Mouse (Mus musculus): ENCODE measurements around the gene Camsap1. TPM values are rescaled to one million over a fixed set of nuclear protein-coding genes. Genes with fewer than 3 reads are reported as not detected.

The Camsap1 gene
- polyA plus RNA-seq, 1 experiment from 2014 or later = 4.1 TPM

DNA sequence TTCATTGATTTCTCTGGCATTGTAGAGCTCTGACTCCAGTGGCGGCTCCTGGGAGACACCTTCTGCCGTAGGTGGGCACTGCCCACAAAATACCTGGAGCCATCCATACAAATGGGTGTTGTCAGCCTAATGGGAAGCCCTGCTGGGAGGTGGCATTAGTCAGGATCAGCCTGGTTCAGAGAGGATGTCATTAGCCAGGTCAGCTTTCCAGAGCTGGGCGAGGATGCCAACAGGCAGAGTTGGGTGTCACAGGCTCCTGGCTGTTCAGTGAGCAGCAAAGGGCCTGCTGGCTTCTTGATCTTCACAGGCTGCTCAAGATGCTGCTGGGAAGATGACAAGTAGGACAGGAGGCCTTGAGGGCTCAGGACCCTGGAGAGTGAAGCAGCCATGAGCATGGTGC is 98.3 kb downstream of the Camsap1 start:
- ATAC-seq (ENCODE audit: low read depth) (no peak), DNase-seq (no peak)
- no peaks in the 10 kb centered on the region for H3K36me3 ChIP-seq
- WGBS (ENCODE audit: insufficient replicate concordance) = 69% methylated on average over 3 of the region's 3 CpGs
- H3K27me3 ChIP-seq = peaks cover 9% of the 10 kb centered on the region; the same call in 1 of the 2 replicates
- H3K9me3 ChIP-seq (replicated peaks) = no peaks in the 10 kb centered on the region
- no peak overlapping the region for H3K4me2 ChIP-seq
- H3K27ac ChIP-seq = no peak overlapping the region
- H3K9ac ChIP-seq = no peak overlapping the region
- no peak overlapping the region for H3K4me3 ChIP-seq (replicated peaks)
- peaks cover 14% of the 10 kb centered on the region for H3K4me1 ChIP-seq (replicated peaks)

DNA sequence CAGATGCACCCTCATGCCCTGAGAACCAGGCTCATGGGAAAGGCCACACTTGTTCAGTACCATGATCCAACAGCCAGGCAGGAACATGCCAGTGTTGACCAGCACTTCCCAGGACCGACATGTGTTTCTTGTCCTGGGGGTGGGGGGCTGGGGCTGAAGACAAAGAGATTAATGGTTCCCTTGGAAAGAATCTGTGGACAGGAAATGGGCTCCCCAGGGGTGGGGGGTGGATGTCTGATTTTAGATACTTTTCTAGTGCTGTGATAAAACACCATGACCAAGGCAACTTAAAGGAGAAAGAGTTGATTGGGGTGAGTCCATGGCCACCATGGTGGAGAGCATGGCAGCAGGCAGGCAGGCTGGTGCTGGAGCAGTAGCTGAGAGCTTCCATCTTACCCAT is 100.8 kb downstream of the Camsap1 start:
- Histone ChIP-seq H3K4me3 (replicated peaks) (no peak overlapping the region), H3K4me2 (no peak overlapping the region), H3K9ac (no peak overlapping the region), H3K27me3 (peaks cover 34% of the 10 kb centered on the region), H3K27ac (no peak overlapping the region), H3K36me3 (no peaks in the 10 kb centered on the region), H3K9me3 (replicated peaks) (no peaks in the 10 kb centered on the region), H3K4me1 (replicated peaks) (peaks cover 6% of the 10 kb centered on the region)
- 16% methylated on average over 1 of the region's 1 CpGs for WGBS (ENCODE audit: insufficient replicate concordance)
- ATAC-seq (ENCODE audit: low read depth) = no peak
- no peak for DNase-seq

DNA sequence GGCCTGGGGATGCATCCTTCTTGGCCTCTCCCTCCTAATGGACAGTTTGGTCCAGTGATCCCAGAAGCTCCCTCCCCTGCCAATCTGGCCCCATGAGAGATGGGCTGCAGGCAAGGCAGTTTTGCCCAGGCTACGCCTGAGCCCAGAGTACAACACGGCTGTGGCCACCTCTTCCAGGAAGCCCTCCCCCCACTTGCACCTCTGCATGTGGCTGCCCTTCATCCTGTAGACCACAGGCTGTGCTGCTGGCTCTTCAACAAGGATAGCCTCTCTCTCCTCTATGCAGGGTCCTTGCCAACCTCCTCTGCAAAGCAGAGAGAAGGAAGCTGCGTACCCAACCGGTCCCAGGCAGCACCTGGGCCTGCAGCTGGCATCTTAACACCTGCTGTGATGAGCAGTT is 104.0 kb downstream of the Camsap1 start:
- 46% methylated on average over 4 of the region's 4 CpGs for WGBS (ENCODE audit: insufficient replicate concordance)
- H3K27me3 ChIP-seq = peaks cover 55% of the 10 kb centered on the region
- H3K9me3 ChIP-seq (replicated peaks) = no peaks in the 10 kb centered on the region
- no peak overlapping the region for H3K4me3 ChIP-seq (replicated peaks)
- no peaks in the 10 kb centered on the region for H3K4me1 ChIP-seq (replicated peaks)
- DNase-seq (no peak), ATAC-seq (ENCODE audit: low read depth) (no peak)
- no peaks in the 10 kb centered on the region for H3K36me3 ChIP-seq
- H3K9ac ChIP-seq = no peak overlapping the region
- no peak overlapping the region for H3K4me2 ChIP-seq
- H3K27ac ChIP-seq = no peak overlapping the region

DNA sequence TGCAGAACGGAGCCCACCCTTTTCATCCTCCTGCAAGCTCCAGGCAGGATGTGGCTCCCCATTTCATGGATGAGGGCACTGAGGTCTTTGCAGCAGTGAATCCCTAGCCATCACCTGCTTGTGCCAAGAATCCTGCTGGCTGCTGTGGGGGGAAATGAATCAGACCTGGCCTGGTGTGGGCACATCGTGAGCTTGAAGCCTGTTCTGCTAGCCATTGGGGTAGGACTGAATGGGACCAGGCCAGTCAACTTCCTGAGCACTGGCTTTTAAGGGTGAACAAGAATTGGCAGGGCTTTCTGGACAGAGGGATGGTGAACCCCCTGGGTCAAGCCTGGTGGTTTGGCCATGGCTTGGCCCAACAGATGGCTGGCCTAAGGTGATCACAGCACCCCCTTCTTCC is 104.6 kb downstream of the Camsap1 start:
- H3K4me2 ChIP-seq = no peak overlapping the region
- H3K36me3 ChIP-seq = no peaks in the 10 kb centered on the region
- no peak for ATAC-seq (ENCODE audit: low read depth)

DNA sequence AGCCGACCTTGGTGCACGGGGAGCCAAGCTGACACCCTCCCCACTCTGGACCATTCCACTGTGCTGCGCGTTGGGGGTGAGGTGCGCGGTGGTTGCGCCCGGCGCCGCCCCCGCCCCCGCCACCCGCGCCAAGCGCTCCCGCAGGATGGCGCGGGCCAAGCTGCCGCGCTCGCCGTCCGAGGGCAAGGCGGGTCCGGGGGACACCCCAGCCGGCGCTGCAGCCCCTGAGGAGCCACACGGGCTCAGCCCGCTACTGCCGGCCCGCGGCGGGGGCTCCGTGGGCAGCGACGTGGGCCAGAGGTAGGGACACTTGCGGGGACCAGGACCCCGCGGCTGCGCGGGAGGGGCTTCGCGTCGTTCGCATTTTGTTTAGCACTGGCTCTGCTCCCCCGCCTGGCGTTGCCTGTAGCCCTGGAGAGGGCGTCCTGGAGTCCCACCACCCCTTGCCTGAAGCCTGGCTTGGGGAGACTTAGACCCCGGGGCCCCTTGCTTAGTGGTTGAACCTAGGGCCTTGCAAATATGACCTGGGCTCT is 105.3 kb downstream of the Camsap1 start:
- peaks cover 51% of the 10 kb centered on the region for H3K27me3 ChIP-seq
- H3K4me3 ChIP-seq (replicated peaks) = no peak overlapping the region

More for the DNA sequence above, 104.6 kb downstream of the Camsap1 start:
- H3K9me3 ChIP-seq (replicated peaks) = no peaks in the 10 kb centered on the region
- H3K9ac ChIP-seq = no peak overlapping the region
- H3K4me1 ChIP-seq (replicated peaks) = no peaks in the 10 kb centered on the region
- peaks cover 51% of the 10 kb centered on the region for H3K27me3 ChIP-seq
- no peak overlapping the region for H3K27ac ChIP-seq
- H3K4me3 ChIP-seq (replicated peaks) = no peak overlapping the region
- 59% methylated on average over 2 of the region's 2 CpGs for WGBS (ENCODE audit: insufficient replicate concordance)
- no peak for DNase-seq

DNA sequence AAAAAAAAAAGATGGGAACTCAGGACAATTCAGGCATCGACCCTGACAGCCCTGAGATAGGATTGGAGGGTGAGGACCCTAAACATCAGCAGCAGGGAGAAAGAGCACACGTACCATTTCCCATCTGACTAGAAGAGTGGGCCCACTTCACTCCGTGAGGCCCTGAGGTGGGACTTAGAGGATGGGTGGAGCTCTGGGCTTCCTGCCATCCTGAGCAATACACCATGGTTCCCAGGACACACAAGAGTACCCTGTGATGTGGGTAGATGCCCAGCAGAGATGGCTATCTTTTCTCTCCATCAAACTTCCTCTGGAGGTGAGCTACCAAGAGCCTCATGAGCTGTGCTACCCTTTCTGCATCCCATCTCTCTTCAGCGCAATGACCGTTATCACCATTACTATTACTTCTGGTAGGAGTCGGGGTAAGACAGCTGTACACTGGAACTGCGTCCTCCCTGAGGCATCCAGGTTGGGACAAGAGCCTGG is 105.8 kb downstream of the Camsap1 start:
- Histone ChIP-seq H3K27ac (no peak overlapping the region), H3K27me3 (peaks cover 51% of the 10 kb centered on the region), H3K4me2 (peak overlapping the region; percentile 13; the same call in 1 of the 2 replicates), H3K4me1 (replicated peaks) (no peaks in the 10 kb centered on the region), H3K4me3 (replicated peaks) (no peak overlapping the region), H3K9ac (no peak overlapping the region), H3K9me3 (replicated peaks) (no peaks in the 10 kb centered on the region), H3K36me3 (no peaks in the 10 kb centered on the region)
- 31% methylated on average over 7 of the region's 7 CpGs for WGBS (ENCODE audit: insufficient replicate concordance)
- ATAC-seq (ENCODE audit: low read depth) = no peak
- no peak for DNase-seq

More for the DNA sequence above, 105.3 kb downstream of the Camsap1 start:
- Histone ChIP-seq H3K9me3 (replicated peaks) (no peaks in the 10 kb centered on the region), H3K4me1 (replicated peaks) (no peaks in the 10 kb centered on the region), H3K36me3 (no peaks in the 10 kb centered on the region), H3K4me2 (peak overlapping the region; percentile 13; the same call in 1 of the 2 replicates), H3K9ac (no peak overlapping the region), H3K27ac (no peak overlapping the region)
- WGBS (ENCODE audit: insufficient replicate concordance) = 7% methylated on average over 49 of the region's 49 CpGs
- ATAC-seq (ENCODE audit: low read depth) (no peak), DNase-seq (no peak)

Other genes with a start within 250 kb of the Camsap1 start
- not detected in 2 replicates for gene Obp2b, start 246.3 kb downstream of the Camsap1 start, polyA plus RNA-seq (2015; fragmentation: Nextera tagmentation; extraction: Ambion mirVana)
- not detected in 2 replicates for gene Lcn3, start 217.7 kb downstream of the Camsap1 start, polyA plus RNA-seq (2015; fragmentation: Nextera tagmentation; extraction: Ambion mirVana)
- gene Lcn11, start 206.3 kb downstream of the Camsap1 start, polyA plus RNA-seq (2015; fragmentation: Nextera tagmentation; extraction: Ambion mirVana) = not detected in 2 replicates
- gene Gm13539, start 201.0 kb downstream of the Camsap1 start, polyA plus RNA-seq (2015; fragmentation: Nextera tagmentation; extraction: Ambion mirVana) = not detected in 2 replicates
- not detected in 2 replicates for gene Glt6d1, start 167.4 kb downstream of the Camsap1 start, polyA plus RNA-seq (2015; fragmentation: Nextera tagmentation; extraction: Ambion mirVana)
- not detected in 2 replicates for gene Lcn9, start 160.1 kb downstream of the Camsap1 start, polyA plus RNA-seq (2015; fragmentation: Nextera tagmentation; extraction: Ambion mirVana)
- not detected in 2 replicates for gene Sohlh1, start 136.0 kb downstream of the Camsap1 start, polyA plus RNA-seq (2015; fragmentation: Nextera tagmentation; extraction: Ambion mirVana)
- gene Kcnt1, start 119.5 kb downstream of the Camsap1 start, polyA plus RNA-seq (2015; fragmentation: Nextera tagmentation; extraction: Ambion mirVana) = 0.09 TPM in 1 of 2 replicates, not detected in the other
- gene Ubac1, start 38.5 kb upstream of the Camsap1 start, polyA plus RNA-seq (2015; fragmentation: Nextera tagmentation; extraction: Ambion mirVana) = 488 and 502 TPM in 2 replicates
- 2.5 and 3.6 TPM in 2 replicates for gene Nacc2, start 139.9 kb upstream of the Camsap1 start, polyA plus RNA-seq (2015; fragmentation: Nextera tagmentation; extraction: Ambion mirVana)
- gene Lhx3, start 225.0 kb upstream of the Camsap1 start, polyA plus RNA-seq (2015; fragmentation: Nextera tagmentation; extraction: Ambion mirVana) = not detected in 2 replicates